Mouse (Mus musculus) embryonic fibroblast, embryonic 13.5 days (primary cell): ENCODE data around the gene Dcaf8.

ENCODE experiments used
- CTCF ChIP-seq: IDR thresholded peaks from 2 replicates; pipeline ENCODE4 v1.5.1; 2011; ENCODE audit warnings: mild to moderate bottlenecking, control low read depth, low read length, moderate library complexity, borderline replicate concordance; ENCODE audit not compliant: insufficient read depth
- POLR2A ChIP-seq: IDR thresholded peaks from 2 replicates; pipeline ENCODE4 v1.6.1; 2011; ENCODE audit warnings: low read depth, mild to moderate bottlenecking, control low read depth, low read length, moderate library complexity

- TF ChIP-seq CTCF (no peak), POLR2A (no peak)
Measured at GRCm38 (mm10) chr1:172214748-172215147, 66.9 kb downstream of the Dcaf8 start.
